Mouse (Mus musculus) ES-E14 (cell line): ENCODE measurements around the gene Zfp974. TPM values are rescaled to one million over a fixed set of nuclear protein-coding genes. Genes with fewer than 3 reads are reported as not detected.

ENCODE experiments used
- DNase-seq: peaks from one replicate; pipeline ENCODE4 v3.0.0-alpha.2; 2013; ENCODE audit warnings: low read depth, low spot score
- H3K27ac ChIP-seq: 2 replicates; pipeline ENCODE4 v1.5.1; 2012; ENCODE audit warnings: low read depth, mild to moderate bottlenecking, low read length, moderate library complexity, mixed read lengths; ENCODE audit not compliant: poor library complexity, insufficient read depth, severe bottlenecking
- H3K36me3 ChIP-seq: 2 replicates; pipeline ENCODE4 v1.6.1; 2012; ENCODE audit warnings: mild to moderate bottlenecking, low read length, moderate library complexity, mixed read lengths; ENCODE audit not compliant: control insufficient read depth, poor library complexity, insufficient read depth, severe bottlenecking
- H3K4me1 ChIP-seq, 2 experiments: fragments of 150-350 bp in 1 of 2; sonication (generic) in 1 of 2; 2 replicates each; pipeline ENCODE4 v1.6.1; 2012; ENCODE audit warnings: low read length in 2 of 2, mild to moderate bottlenecking in 1 of 2, mixed read lengths in 1 of 2; ENCODE audit not compliant: control insufficient read depth in 2 of 2, insufficient read depth in 2 of 2, poor library complexity in 1 of 2
- H3K4me3 ChIP-seq, 2 experiments: fragments of 150-350 bp in 1 of 2; sonication (generic) in 1 of 2; 2 replicates each; pipeline ENCODE4 v1.5.1; 2012; ENCODE audit warnings: low read length in 2 of 2, low read depth in 1 of 2, mild to moderate bottlenecking in 1 of 2, mixed read lengths in 1 of 2; ENCODE audit not compliant: insufficient read depth in 1 of 2, poor library complexity in 1 of 2, severe bottlenecking in 1 of 2
- H3K9ac ChIP-seq: 2 replicates; pipeline ENCODE4 v1.6.1; 2012; ENCODE audit warnings: low read depth, mild to moderate bottlenecking, low read length, mixed read lengths; ENCODE audit not compliant: poor library complexity, insufficient read depth, severe bottlenecking
- H3K9me3 ChIP-seq: fragments of 150-350 bp; sonication (generic); 2 replicates; pipeline ENCODE4 v1.6.1; 2012; ENCODE audit warnings: low read depth, mild to moderate bottlenecking, low read length; ENCODE audit not compliant: control insufficient read depth, insufficient read depth
- HCFC1 ChIP-seq: IDR thresholded peaks from 2 replicates; pipeline ENCODE4 v1.6.1; 2012; ENCODE audit warnings: low read length, inconsistent platforms, borderline replicate concordance; ENCODE audit not compliant: insufficient read depth
- MAFK ChIP-seq: IDR thresholded peaks from 2 replicates; pipeline ENCODE4 v1.6.1; 2014; ENCODE audit warnings: mild to moderate bottlenecking, low read depth, low read length, inconsistent platforms; ENCODE audit not compliant: insufficient read depth
- ZNF384 ChIP-seq: IDR thresholded peaks from 2 replicates; pipeline ENCODE4 v1.6.1; 2012; ENCODE audit warnings: low read depth, low read length, inconsistent platforms
- in situ Hi-C, 2 experiments: fragments of 600-800 bp; cut with MboI; formaldehyde crosslinking; loops; one replicate each; pipeline ENCODE4 v1.15.1; 2025; ENCODE audit warnings: low sequenced_read_pairs in 2 of 2, inconsistent platforms in 1 of 2; ENCODE audit not compliant: unreplicated experiment in 2 of 2
- total RNA-seq: library from RNA; depleted of rRNA; stranded (reverse); fragments of 300-350 nt; gene quantifications from 2 replicates; pipeline ENCODE4 v1.2.3, GENCODE M21; 2012; rRNA removed

Zfp974 gene
- total RNA-seq, 1 experiment = 3.8 TPM

DNA sequence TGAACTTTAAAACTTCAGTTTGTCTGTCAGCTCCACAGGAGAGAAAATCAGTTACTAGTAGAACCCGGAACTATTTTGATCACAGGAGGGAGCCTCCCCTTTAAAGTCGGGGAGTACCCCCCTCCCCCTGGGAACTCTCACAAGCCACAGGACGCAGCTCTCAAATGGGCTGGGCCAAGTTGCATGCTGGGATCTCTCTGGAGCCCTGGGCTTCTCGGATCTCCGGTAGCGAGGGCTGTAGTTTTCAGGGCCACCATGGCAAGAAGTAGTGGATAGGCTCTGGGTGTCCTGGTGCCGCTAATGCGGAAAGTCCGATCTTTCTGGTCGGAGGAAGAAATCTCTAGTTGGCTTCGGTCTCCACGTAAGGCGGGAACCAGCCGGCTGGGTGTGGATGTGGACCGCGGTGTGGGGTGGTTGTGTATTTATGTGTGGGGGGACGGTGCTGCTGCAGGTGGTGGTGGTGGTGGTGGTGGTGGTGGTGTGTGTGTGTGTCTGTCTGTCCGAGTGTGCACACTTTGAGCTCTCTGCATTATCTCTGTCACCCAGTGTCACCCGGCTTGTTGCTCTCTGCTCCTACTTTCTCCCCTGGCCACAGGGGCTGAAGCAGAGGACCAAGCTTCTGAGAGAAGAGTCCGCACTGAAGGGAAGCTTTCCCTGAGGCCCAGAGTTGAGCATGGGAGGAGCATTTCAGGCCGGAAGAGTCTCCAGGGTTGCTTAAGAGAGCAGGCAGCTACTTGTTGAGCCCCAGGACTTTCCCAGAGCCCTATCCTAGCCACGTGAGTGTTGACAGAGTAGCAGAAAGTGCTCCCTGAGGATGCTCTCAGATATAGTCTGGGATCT lies 68.6 kb downstream of the Zfp974 start:
- Histone ChIP-seq H3K9me3 (no peaks in the 10 kb centered on the region), H3K4me1 (peaks cover 2 to 6% of the 10 kb centered on the region in 2 experiments; a peak in 2 of 4 replicates), H3K36me3 (peaks cover 3% of the 10 kb centered on the region), H3K4me3 (peak overlapping the region; percentile 82), H3K27ac (0 out of 2 replicates have a peak overlapping the region, but pooled peaks have one; percentile 15), H3K9ac (peak overlapping the region; percentile 82)
- peak; percentile 29 for DNase-seq
- in situ Hi-C loops = no loop called here
- TF ChIP-seq HCFC1 = 0 out of 2 replicates have a peak, but pooled peaks have one; percentile 4
- no peak for TF ChIP-seq ZNF384

DNA sequence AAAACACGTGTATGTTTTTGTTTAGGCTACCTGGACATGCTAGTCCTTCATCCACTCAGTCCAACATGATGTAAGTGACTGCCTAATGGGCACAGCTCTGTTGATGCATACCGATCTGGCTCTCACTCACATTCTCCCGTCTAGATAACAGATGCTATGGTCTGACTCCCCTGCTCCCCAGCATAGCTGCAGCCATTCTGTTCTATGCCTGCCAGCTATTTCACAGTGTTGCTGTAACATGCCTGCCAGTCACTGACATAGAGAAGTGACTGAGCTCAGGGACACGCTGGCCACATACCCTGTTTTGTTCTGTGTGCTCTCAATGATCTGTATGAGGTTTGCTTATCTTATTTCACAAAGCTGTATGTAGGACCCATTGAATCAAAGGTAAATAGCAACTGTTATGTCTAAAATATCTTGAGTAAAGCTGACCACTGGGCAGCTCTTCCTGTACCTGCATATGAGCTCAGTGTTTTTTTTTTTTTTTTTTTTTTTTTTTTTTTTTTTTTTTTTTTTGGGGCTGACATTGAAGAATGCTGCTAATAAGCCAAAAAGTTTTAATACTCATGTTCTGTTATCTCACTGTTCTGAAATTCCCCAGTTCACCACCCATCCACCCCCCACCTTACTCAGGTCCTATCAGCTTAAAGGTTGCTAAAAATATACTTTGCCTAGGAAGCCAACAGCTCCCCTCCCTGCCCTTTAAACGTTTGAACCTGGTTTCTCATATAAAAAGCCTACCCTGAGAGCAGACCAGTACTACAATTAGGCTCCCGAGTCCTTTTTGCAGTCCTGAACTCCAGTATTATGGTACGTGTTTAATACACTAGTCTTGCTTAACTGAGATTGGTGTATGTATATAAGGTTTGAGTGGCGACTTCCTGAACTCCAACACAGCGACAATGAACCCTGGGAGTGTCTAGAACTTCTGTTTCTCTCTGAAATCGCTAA lies 69.7 kb downstream of the Zfp974 start:
- H3K4me1 ChIP-seq = peaks cover 2 to 6% of the 10 kb centered on the region in 2 experiments; a peak in 2 of 4 replicates
- H3K9ac ChIP-seq = no peak overlapping the region; the same call in 1 of the 2 replicates
- peak overlapping the region; percentile 82; a peak in 2 of 4 replicates for H3K4me3 ChIP-seq
- in situ Hi-C loops = no loop called here
- H3K9me3 ChIP-seq = no peaks in the 10 kb centered on the region
- DNase-seq = no peak
- TF ChIP-seq MAFK (no peak), ZNF384 (peak; percentile 81; the same call in 1 of the 2 replicates)
- no peak overlapping the region for H3K27ac ChIP-seq
- H3K36me3 ChIP-seq = peaks cover 3% of the 10 kb centered on the region

Other genes starting within 250 kb of the Zfp974 start
- 5.3 and 6.6 TPM in 2 replicates for gene Zfp607b, start 240.1 kb downstream of the Zfp974 start, total RNA-seq
- 11.0 and 12.0 TPM in 2 replicates for gene Zfp60, start 198.1 kb downstream of the Zfp974 start, total RNA-seq
- 6.8 and 9.3 TPM in 2 replicates for gene Zfp626, start 122.3 kb downstream of the Zfp974 start, total RNA-seq
- gene Zfp59, start 90.9 kb downstream of the Zfp974 start, total RNA-seq = 14.5 and 16.3 TPM in 2 replicates
- 3.8 and 3.9 TPM in 2 replicates for gene Zfp607a, start 71.9 kb downstream of the Zfp974 start, total RNA-seq
- 12.4 and 15.2 TPM in 2 replicates for gene Zfp780b, start 49.7 kb upstream of the Zfp974 start, total RNA-seq
- gene Zfp850, start 84.7 kb upstream of the Zfp974 start, total RNA-seq = 21.6 and 24.0 TPM in 2 replicates
- gene Psmc4, start 120.6 kb upstream of the Zfp974 start, total RNA-seq = 211 and 287 TPM in 2 replicates
- gene Fcgbp, start 141.8 kb upstream of the Zfp974 start, total RNA-seq = 0.85 and 1.2 TPM in 2 replicates
- 0.85 and 1.4 TPM in 2 replicates for gene 9530053A07Rik, start 200.0 kb upstream of the Zfp974 start, total RNA-seq
- gene Fbl, start 240.2 kb upstream of the Zfp974 start, total RNA-seq = 150 and 189 TPM in 2 replicates